Mouse (Mus musculus) urinary bladder, adult 2 months (tissue): Measurements from ENCODE around the gene Prkn. TPM values are rescaled to one million over a fixed set of nuclear protein-coding genes. Genes with fewer than 3 reads are reported as not detected.

ENCODE experiments used
- DNase-seq: peaks from one replicate; pipeline ENCODE4 v3.0.0; 2022; ENCODE audit warnings: low spot score
- polyA plus RNA-seq: library from polyadenylated mRNA; depleted of rRNA; stranded (reverse); fragments of >200 nt; gene quantifications from 2 replicates; pipeline ENCODE4 v1.2.3, GENCODE M21; 2012; rRNA removed

The Prkn gene
- polyA plus RNA-seq, 1 experiment = 7.3 TPM

GRCm38 (mm10) chr17:12092901-12093564, 1252.8 kb downstream of the Prkn start:
- DNase-seq = no peak

- DNase-seq = no peak
Observed at GRCm38 (mm10) chr17:12094016-12094415, 1253.8 kb downstream of the Prkn start.

- peak; percentile 30 for DNase-seq
Observed at GRCm38 (mm10) chr17:12094827-12095590, 1254.8 kb downstream of the Prkn start.

GRCm38 (mm10) chr17:12099415-12099814, 1259.2 kb downstream of the Prkn start:
- no peak for DNase-seq

GRCm38 (mm10) chr17:12102326-12102725, 1262.1 kb downstream of the Prkn start:
- DNase-seq = no peak

GRCm38 (mm10) chr17:12103781-12104180, 1263.6 kb downstream of the Prkn start:
- DNase-seq = no peak

GRCm38 (mm10) chr17:12104245-12104644, 1264.1 kb downstream of the Prkn start:
- DNase-seq = no peak

GRCm38 (mm10) chr17:12104690-12105089, 1264.5 kb downstream of the Prkn start:
- no peak for DNase-seq

GRCm38 (mm10) chr17:12106255-12106654, 1266.1 kb downstream of the Prkn start:
- DNase-seq = no peak

Other genes starting within 250 kb of the Prkn start
- gene Pacrg, start 73 bp upstream of the Prkn start, polyA plus RNA-seq = 1.5 and 2.3 TPM in 2 replicates